Mouse (Mus musculus): ENCODE measurements at regions not wholly inside any gene's neighbourhood (a gene's known extent, or its start where the extent isn't known, plus 50 kb on each side); places are given as distances from the start of the nearest gene placed in this dataset.

DNA sequence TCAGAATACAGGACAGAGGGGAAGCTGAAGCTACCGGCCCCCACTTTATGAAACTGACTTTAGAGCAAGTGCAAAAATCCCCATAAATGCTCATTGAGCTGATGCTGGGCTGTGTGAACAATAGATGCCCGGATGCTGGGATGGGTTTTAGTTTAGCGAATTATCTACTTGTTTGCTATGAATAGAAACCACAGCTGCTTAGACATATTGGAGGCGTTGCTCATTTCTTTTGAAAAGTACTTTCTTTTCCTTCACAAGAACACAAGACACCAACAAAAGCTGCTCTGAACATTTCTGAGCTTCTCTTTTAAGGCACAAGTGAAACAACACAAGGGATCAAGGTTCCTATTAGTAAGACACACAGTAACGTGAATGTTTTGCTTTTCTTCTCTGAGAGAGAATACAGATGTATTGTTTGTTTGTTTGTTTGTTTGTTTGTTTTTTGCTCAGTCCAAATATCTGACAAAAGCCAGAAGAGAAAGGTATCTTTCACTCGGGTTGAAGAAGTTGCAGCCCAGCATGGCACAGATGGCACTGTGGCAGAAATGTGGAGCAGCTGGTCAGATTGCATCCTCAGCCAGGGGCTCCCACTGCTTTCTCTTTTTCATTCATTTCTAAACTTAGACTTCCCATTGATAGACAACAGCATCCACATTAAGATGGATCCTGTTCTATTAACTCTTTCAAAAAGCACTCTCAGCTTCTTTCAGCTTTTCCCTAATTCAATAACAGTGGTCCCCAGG is 361.7 kb upstream of the St6gal2 start:
- Histone ChIP-seq H3K36me3 (replicated peaks in 1 of 2; ENCODE audit: control insufficient read depth in 1 of 2, insufficient read depth in 1 of 2, low read length in 1 of 2) (no peaks in the 10 kb centered on the region), H3K4me2 (ENCODE audit: insufficient read depth, low read depth, poor library complexity, severe bottlenecking) (no peak overlapping the region), H3K27ac (ENCODE audit: insufficient read depth, low read depth) (no peak overlapping the region), H3K27me3 (replicated peaks) (no peaks in the 10 kb centered on the region), H3K9me3 (replicated peaks; ENCODE audit: low read length) (peaks cover 25% of the 10 kb centered on the region), H3K4me1 (ENCODE audit: control insufficient read depth in 1 of 2, insufficient read depth in 2 of 2) (no peaks in the 10 kb centered on the region), H3K4me3 (replicated peaks in 1 of 3; ENCODE audit: low read depth in 2 of 3, low read length in 2 of 3, poor library complexity in 1 of 3) (no peak overlapping the region), H3K79me2 (replicated peaks; ENCODE audit: control insufficient read depth, extremely low read depth, insufficient read depth, poor library complexity, severe bottlenecking) (no peaks in the 10 kb centered on the region), H3K9ac (ENCODE audit: insufficient read depth, low read depth) (no peak overlapping the region)
- dilution Hi-C loops (cut with MboI; ENCODE audit: extremely low pct_ligation_motif_present, extremely low pct_unique_long_range_greater_than_20kb, low sequenced_read_pairs), result no loop called here
- no peak for TF ChIP-seq E2F4 (IDR thresholded peaks at IDR 0.05; ENCODE audit: insufficient replicate concordance, low read depth, low read length)
- no peak for TF ChIP-seq MEF2A (IDR thresholded peaks at IDR 0.05; ENCODE audit: borderline replicate concordance, low read depth, low read length)
- TF ChIP-seq BHLHE40 (IDR thresholded peaks at IDR 0.05; ENCODE audit: low read depth, low read length), result no peak
- TF ChIP-seq MXI1 (IDR thresholded peaks at IDR 0.05; ENCODE audit: low read depth, low read length), result no peak
- TF ChIP-seq EP300 (IDR thresholded peaks at IDR 0.05; ENCODE audit: low read length), result no peak
- TF ChIP-seq USF1 (IDR thresholded peaks at IDR 0.05; ENCODE audit: low read depth, low read length), result no peak
- no peak for TF ChIP-seq GABPA (IDR thresholded peaks at IDR 0.05; ENCODE audit: insufficient replicate concordance, low read depth, low read length)
- TF ChIP-seq MAFK (IDR thresholded peaks at IDR 0.05; ENCODE audit: insufficient replicate concordance, low read length), result no peak
- TF ChIP-seq KAT2A (IDR thresholded peaks at IDR 0.05; ENCODE audit: insufficient replicate concordance, low read length), result no peak
- no peak for TF ChIP-seq USF2 (conservative IDR thresholded peaks at IDR 0.05; ENCODE audit: low read depth, low read length)
- no peak for TF ChIP-seq ZMIZ1 (IDR thresholded peaks at IDR 0.05; ENCODE audit: low read depth, low read length)
- TF ChIP-seq ZNF384 (IDR thresholded peaks at IDR 0.05; ENCODE audit: low read depth, low read length), result no peak
- in situ Hi-C loops (cut with MboI; ENCODE audit: low pct_ligation_motif_present, low pct_unique_long_range_greater_than_20kb, low sequenced_read_pairs), result no loop called here
- no peak for DNase-seq (ENCODE audit: extremely low read depth)

DNA sequence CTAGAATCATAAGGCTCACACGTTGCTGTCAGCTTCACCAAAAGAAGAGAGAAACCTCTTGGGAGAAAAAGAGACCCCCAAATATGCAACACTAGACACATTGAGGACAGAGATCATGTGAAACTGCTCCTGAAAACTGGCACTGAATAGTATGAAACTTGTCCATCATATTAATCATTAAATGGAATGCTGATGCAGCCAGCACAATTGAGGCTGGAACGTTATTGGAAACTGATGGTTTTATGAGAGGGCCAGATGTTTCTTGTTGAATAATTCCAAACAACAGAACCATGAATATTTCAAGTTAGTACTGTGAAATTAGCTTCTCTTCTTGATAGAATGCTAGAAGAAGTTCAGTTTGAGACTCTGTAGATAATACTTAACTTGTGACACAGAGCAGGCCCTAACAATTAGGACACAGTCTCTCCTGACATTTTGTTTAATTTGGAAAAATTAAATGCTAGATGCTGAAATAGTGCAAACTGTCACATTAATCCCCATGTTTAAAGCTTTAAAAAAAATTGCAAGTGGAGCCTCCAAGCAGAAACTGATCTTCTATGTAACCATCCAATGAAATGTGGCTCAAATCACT is 354.4 kb upstream of the St6gal2 start:
- TF ChIP-seq JUN (IDR thresholded peaks at IDR 0.05; ENCODE audit: insufficient read depth, low read depth, low read length), result no peak
- no peak for TF ChIP-seq ZMIZ1 (IDR thresholded peaks at IDR 0.05; ENCODE audit: low read depth, low read length)
- H3K27ac ChIP-seq (ENCODE audit: insufficient read depth, low read depth), result no peak overlapping the region
- in situ Hi-C loops (cut with MboI; ENCODE audit: low pct_ligation_motif_present, low pct_unique_long_range_greater_than_20kb, low sequenced_read_pairs), result no loop called here
- H3K27me3 ChIP-seq (replicated peaks), result no peaks in the 10 kb centered on the region
- no peak overlapping the region for H3K4me2 ChIP-seq (ENCODE audit: insufficient read depth, low read depth, poor library complexity, severe bottlenecking)
- dilution Hi-C loops (cut with MboI; ENCODE audit: extremely low pct_ligation_motif_present, extremely low pct_unique_long_range_greater_than_20kb, low sequenced_read_pairs), result no loop called here
- H3K4me3 ChIP-seq (replicated peaks in 1 of 3; ENCODE audit: low read depth in 2 of 3, low read length in 2 of 3, poor library complexity in 1 of 3), result no peak overlapping the region
- no peaks in the 10 kb centered on the region for H3K79me2 ChIP-seq (replicated peaks; ENCODE audit: control insufficient read depth, extremely low read depth, insufficient read depth, poor library complexity, severe bottlenecking)
- no peaks in the 10 kb centered on the region for H3K4me1 ChIP-seq (ENCODE audit: control insufficient read depth in 1 of 2, insufficient read depth in 2 of 2)
- no peaks in the 10 kb centered on the region for H3K36me3 ChIP-seq (replicated peaks in 1 of 2; ENCODE audit: control insufficient read depth in 1 of 2, insufficient read depth in 1 of 2, low read length in 1 of 2)
- DNase-seq (ENCODE audit: extremely low read depth), result no peak
- H3K9me3 ChIP-seq (replicated peaks; ENCODE audit: low read length), result peaks cover 16% of the 10 kb centered on the region
- H3K9ac ChIP-seq (ENCODE audit: insufficient read depth, low read depth), result no peak overlapping the region
